Mouse (Mus musculus) c-Kit-positive CD71-positive TER-119-positive erythroid progenitor cells, embryonic 14.5 days (primary cell): ENCODE data around the gene Asb13.

Experiments
- DNase-seq: peaks from one replicate; pipeline ENCODE4 v3.0.0-alpha.2; 2013; ENCODE audit warnings: low spot score

Gene Asb13

GRCm38 (mm10) chr13:3665308-3665723 lies 31.5 kb downstream of the Asb13 start:
- DNase-seq: peak; percentile 64

GRCm38 (mm10) chr13:3667288-3667873 lies 33.5 kb downstream of the Asb13 start:
- DNase-seq: no peak

GRCm38 (mm10) chr13:3668068-3668467 lies 34.2 kb downstream of the Asb13 start:
- DNase-seq: no peak

- no peak for DNase-seq
Observed at GRCm38 (mm10) chr13:3669611-3670010, 35.8 kb downstream of the Asb13 start.

GRCm38 (mm10) chr13:3670039-3670438 lies 36.2 kb downstream of the Asb13 start:
- DNase-seq: no peak

GRCm38 (mm10) chr13:3673151-3673550 lies 39.3 kb downstream of the Asb13 start:
- DNase-seq: no peak

GRCm38 (mm10) chr13:3673622-3674021 lies 39.8 kb downstream of the Asb13 start:
- DNase-seq: no peak

GRCm38 (mm10) chr13:3675855-3676254 lies 42.0 kb downstream of the Asb13 start:
- DNase-seq: no peak

GRCm38 (mm10) chr13:3679098-3679497 lies 45.3 kb downstream of the Asb13 start:
- DNase-seq: no peak

GRCm38 (mm10) chr13:3686306-3686705 lies 52.5 kb downstream of the Asb13 start:
- DNase-seq: no peak

- no peak for DNase-seq
Observed at GRCm38 (mm10) chr13:3694599-3695343, 60.9 kb downstream of the Asb13 start.

GRCm38 (mm10) chr13:3696977-3697735 lies 63.3 kb downstream of the Asb13 start:
- DNase-seq: no peak

GRCm38 (mm10) chr13:3700752-3701151 lies 66.9 kb downstream of the Asb13 start:
- DNase-seq: no peak
